Mouse (Mus musculus) thymus, adult 18-20 months (tissue): ENCODE results near the gene Robo2.

Source experiments
- DNase-seq, 2 experiments: peaks; one replicate each; pipeline ENCODE4 v3.0.0; 2022; ENCODE audit warnings: mixed read lengths in 2 of 2

Gene Robo2

GRCm38 (mm10) chr16:74411481-74412251 is at the start of gene Robo2:
Robo2 (minus strand) TSS chr16:74411825.
- DNase-seq: no peak

DNA sequence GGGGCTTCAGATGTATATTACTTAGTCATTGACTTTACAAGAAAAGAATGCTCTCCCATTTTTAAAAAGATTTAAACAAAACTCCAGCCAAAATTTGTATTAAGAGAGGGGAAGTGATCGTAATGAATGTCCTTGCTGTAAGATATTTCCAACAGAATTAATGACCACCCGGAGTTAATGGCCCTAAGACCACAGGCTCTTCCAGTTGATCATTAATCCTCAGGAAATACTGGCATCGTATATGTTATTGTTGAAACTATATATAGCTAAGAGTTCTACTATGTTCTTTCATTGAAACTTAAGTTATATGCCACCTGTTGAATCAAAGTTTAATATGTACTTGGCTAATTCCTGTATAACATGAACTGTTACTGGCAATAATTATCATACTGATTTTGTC is 46.5 kb upstream of the Robo2 start:
- DNase-seq: no peak

DNA sequence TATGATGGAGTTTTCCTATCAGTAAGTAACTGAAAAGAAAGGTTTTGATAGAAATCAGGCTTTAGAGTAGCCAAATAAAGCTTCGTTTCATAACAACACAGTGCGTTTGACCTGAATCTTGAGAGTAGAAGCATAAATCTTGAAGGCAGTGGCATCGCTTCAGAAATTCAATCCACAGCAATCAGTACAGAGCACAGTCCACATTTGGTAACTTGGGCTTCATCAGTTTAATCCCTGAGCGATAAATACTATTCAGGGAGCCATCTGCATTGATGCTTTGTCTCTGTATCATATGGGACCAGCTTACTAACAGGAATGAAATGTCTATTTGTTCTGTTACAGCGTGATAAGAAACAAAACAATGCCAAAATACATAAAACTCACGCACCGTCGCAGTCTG is 46.1 kb upstream of the Robo2 start:
- DNase-seq: no peak

GRCm38 (mm10) chr16:74456808-74457470 is 45.3 kb upstream of the Robo2 start:
- DNase-seq: no peak

DNA sequence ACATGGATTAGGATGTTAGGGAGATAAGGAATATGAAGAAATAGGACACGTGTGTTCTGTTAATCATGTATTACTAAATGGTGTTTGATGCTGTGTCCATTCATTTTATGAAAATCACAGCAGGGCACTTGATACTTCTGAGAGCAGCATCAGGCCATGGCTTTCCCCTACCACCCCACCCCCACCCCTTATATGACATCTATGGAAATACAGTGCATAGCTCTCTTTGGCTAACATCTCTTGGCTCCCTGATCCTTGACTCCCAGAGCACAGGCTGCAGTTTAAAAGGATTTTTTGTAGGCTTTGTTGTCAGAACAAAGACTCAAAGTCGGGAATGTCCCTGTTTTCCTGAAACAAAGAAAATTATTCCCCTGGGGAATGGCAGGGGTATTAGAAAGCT is 43.6 kb upstream of the Robo2 start:
- no peak for DNase-seq

GRCm38 (mm10) chr16:74448025-74448424 is 36.4 kb upstream of the Robo2 start:
- DNase-seq: no peak

DNA sequence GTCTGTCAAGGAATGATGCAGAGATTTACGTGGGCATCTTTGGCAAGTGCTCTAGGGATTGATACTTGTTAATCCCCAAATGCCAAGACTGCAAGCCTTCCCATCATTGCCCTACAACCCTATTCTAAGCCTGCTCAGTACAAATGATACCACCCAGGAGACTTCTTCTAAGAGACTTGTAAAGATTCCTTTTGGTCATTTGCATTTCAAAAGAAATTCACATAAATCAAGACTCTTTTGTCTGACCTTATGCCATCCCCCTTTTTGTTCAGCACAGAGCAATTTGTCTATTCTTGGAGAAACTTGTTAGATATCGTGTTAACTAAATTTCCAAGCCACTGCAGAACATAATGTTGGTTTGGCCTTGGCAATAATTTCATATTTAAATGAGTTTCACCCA is 15.4 kb upstream of the Robo2 start:
- no peak for DNase-seq

DNA sequence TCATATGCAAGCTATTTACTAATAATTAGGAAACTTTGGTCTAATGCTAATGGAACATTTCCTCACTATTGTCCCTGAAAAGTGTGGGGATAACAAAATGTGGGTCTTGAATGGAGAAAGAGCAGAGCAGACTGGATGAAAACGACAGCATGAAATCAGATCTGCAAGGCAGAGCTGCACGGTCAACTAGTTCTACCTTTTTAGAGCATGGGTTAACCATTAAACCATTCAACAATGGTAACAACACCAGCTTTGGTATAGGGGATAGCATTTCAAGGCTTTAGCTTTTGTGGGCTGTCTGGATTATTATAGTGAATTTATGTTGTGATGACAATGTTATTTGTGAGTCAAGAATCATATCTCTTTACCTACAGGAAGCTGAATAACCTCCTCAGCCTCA is 8.7 kb upstream of the Robo2 start:
- DNase-seq: no peak

- no peak for DNase-seq
Observed at GRCm38 (mm10) chr16:74412471-74413291, 1.1 kb upstream of the Robo2 start.

DNA sequence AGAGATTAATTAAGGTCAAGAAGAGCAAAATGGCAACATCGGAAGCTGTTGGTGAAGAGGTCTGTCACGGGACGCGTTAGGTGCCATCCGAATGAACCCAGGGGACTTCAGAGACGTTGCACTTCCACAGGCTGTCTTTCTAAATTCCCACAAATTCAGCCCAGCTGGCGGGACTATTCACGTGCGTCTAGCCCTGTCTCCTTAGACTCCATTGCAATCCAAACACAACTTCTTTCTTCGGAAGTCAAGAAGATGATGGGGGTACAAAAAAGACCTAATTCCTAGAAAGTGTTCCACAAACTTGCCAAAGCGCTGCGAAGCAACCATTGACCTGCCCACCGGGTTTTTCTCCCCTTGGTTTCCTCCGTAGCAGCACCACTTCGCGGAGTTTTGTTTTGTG is 604 bp downstream of the Robo2 start:
- DNase-seq: no peak

GRCm38 (mm10) chr16:74410125-74410524 is 1.5 kb downstream of the Robo2 start:
- no peak for DNase-seq

DNA sequence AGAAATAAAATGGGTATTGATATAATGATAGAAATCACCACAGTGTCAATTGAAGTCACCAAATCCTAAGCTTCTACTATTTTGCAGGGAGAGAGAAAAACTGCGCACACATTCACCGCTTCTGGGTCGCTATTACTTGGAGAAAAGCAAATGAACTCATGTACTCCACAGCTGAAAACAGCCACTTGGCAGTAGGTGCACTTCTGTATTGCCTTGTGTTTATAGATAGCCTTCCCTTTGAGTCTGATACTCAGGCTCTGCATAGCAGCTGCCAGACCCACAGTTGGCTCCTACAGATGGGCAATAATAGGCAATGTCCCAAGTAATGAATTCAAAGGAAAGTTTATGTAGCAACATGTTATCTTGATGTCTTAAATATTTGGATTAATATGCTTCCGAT is 2.1 kb downstream of the Robo2 start:
- no peak for DNase-seq

DNA sequence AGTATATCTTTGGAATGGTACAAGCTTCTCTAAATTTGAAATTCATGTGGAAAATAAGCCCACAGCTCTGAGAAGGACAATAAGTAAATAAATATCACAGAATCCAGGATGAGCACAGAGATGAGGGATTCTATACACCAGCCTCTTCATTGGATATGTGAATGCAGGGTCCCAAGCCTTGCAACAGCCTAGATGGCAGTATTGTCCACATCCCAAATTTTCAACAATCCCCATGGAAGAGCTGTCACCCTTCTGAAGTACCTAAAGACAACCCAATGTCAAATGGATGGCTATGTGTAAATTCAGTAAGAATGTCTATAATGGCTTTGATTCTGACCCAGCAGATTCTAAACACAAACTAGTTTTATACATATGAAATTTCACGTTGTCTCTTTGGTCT is 3.1 kb downstream of the Robo2 start:
- DNase-seq: no peak

- DNase-seq: no peak
Observed at GRCm38 (mm10) chr16:74397291-74397690, 14.3 kb downstream of the Robo2 start.

DNA sequence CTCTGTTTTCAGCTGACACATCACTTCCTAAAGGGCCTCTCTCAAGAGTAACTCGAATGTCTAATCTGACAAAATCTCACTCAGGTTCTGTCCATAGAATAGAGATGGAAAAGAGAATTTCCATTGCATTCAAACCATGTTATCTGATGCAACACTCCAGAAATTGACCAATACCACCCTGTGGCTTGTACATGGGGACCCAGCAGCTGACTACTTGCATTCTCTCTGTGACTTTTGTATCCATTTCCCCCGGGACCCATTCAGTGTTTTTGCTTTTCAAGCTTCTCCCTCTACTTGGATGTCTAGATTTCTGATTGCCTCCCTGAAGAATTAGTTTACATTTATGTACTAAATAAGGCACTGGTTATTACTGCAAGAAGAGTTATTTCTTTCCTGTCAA is 15.9 kb downstream of the Robo2 start:
- DNase-seq: no peak

DNA sequence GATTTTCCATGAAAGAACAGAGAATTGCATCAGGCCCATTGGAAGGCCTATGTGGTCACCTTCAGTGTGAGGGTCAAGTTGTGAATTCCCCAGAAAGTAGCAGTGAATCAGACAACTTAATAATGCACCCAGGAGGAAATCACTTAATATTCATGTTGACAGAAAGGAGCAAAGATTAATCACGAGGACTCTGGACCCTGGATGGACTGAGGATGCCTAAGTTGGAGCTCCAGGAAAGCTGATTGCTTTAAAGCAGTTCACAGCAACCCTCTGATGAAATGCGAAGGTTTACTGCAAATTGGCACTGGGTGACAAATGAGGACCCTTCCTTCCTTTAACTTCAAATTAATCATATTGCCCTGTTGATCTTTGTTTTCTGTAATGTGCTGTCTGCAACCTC is 32.2 kb downstream of the Robo2 start:
- no peak for DNase-seq

- no peak for DNase-seq
Observed at GRCm38 (mm10) chr16:74375342-74375940, 36.2 kb downstream of the Robo2 start.

GRCm38 (mm10) chr16:74374540-74374939 is 37.1 kb downstream of the Robo2 start:
- no peak for DNase-seq

- DNase-seq: no peak
Observed at GRCm38 (mm10) chr16:74373407-74373806, 38.2 kb downstream of the Robo2 start.

DNA sequence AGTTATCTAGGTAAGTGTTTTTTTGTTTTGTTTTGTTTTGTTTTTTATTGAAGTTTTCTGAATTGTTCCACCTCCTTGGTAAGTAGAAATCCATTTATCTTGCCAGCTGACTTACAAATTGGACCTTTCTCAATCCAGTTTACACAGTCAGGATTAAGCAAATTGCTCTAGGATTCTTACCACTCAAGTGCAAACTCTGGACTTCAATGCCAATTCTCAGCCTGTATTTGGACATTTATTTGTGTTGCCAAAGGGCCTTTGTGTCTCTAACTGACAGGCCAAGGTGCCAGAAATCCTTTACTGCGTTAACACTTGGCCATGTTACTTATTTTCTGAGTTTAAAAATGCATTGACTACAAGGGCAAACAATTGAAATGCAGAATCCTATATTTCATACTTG is 38.7 kb downstream of the Robo2 start:
- DNase-seq: no peak

DNA sequence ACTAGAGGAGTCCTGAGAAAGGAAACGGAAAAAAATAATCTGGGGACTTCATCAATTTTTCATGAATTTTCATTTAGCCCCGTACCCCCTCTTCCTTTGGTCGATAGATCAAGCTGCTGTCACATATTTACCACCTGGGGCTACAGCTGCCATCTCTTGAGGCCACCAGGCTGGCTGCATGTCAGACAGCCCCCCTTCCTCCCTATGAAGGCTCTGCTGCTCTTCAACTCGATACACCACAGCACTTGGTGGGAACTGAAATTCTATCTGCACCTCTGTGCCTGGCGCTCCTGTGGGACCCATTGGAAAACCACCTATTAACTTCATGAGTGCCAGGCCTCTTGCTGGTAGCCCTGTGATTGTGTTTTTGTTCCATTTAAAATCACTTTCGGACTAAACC is 63.2 kb downstream of the Robo2 start:
- no peak for DNase-seq

DNA sequence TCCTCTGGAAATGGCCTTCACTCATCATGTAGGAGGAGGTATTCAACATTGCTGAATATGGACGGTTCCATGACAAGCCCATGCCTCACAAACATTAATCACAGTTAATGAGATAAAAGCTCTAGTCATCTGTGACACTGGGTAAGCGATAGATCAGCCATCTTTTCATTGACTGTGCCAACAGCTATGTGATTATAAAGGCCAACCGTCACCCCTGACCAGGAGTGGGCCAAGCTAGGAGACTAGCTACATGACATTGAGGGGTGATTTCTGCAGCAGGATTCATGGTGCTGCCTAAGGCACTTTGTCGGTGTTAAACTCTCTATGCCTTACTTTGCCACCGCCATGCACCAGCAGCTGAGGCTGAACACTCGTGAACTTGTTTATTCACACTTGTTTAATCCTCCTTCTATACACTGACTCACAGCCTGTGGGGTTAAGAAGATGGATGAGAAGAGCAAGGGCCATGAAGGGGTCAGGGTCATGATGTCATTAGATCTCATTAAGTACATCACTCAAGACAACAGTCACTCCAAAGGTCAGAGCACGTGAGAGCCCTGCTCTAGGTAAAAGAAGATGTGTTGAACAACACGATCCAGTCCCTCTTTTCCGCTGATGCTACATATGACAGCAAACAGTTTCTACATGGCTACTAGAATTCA is 72.5 kb downstream of the Robo2 start:
- no peak for DNase-seq
